Comparison of ENCODE assay signal across 9 mouse cellular contexts in genomic region chr12:16874086-16874485, GRCm38 (mm10). TPM values are rescaled to one million over a fixed set of nuclear protein-coding genes. Genes with fewer than 3 reads are reported as not detected.
A peak's percentile ranks its signal among the peaks of the same experiment; 100 is the strongest.
DNase-seq lines count a peak whose midpoint lies in the region; ATAC-seq and TF ChIP-seq lines count a peak whose summit lies in the region.
"Had no signal": no experiment of that assay in that cellular context is flagged by ENCODE, and none has a peak within 500 bp of the region (broad histone marks: within the 10 kb centered on the region; RNA-seq: fewer than 3 reads in every experiment).

No protein-coding gene starts in this region.

- no peak overlapping the region for H3K4me2 ChIP-seq in lung, postnatal 0 days (replicated peaks; ENCODE audit: low read depth, low read length)
- H3K4me2 ChIP-seq in midbrain, embryonic 14.5 days (ENCODE audit: low read length), result no peak overlapping the region

- no peaks in the 10 kb centered on the region for H3K36me3 ChIP-seq in lung, postnatal 0 days (ENCODE audit: insufficient read depth, low read length)
- H3K36me3 ChIP-seq in midbrain, embryonic 14.5 days (ENCODE audit: control insufficient read depth, insufficient read depth, low read length), result no peaks in the 10 kb centered on the region

- TF ChIP-seq EP300 in lung, postnatal 0 days (IDR thresholded peaks at IDR 0.05), result no peak

- H3K9me3 ChIP-seq in lung, postnatal 0 days (ENCODE audit: low read length), result no peaks in the 10 kb centered on the region
- no peaks in the 10 kb centered on the region for H3K9me3 ChIP-seq in midbrain, embryonic 14.5 days (ENCODE audit: control insufficient read depth, low read length)

- peak; percentile 91 for ATAC-seq in CD4-positive, CD25-positive, alpha-beta regulatory T cell, adult 4 months
- no peak for ATAC-seq in lung, postnatal 0 days
- ATAC-seq in midbrain, embryonic 14.5 days (ENCODE audit: low FRiP score, low TSS enrichment), result no peak

- H3K9ac ChIP-seq in lung, postnatal 0 days (replicated peaks; ENCODE audit: low read depth), result no peak overlapping the region
- no peak overlapping the region for H3K9ac ChIP-seq in midbrain, embryonic 14.5 days (replicated peaks; ENCODE audit: low read length)

- TF ChIP-seq CTCF in lung, postnatal 0 days (IDR thresholded peaks at IDR 0.05), result no peak

- H3K4me1 ChIP-seq in lung, postnatal 0 days (ENCODE audit: insufficient read depth, low read depth, low read length), result peaks cover 63% of the 10 kb centered on the region
- peaks cover 5% of the 10 kb centered on the region; the same call in 1 of the 2 replicates for H3K4me1 ChIP-seq in midbrain, embryonic 14.5 days (ENCODE audit: control insufficient read depth, insufficient read depth, low read length)

- WGBS in lung, postnatal 0 days, result 0% methylated on average over 2 of the region's 2 CpGs
- 58% methylated on average over 2 of the region's 2 CpGs for WGBS in midbrain, embryonic 14.5 days

- no peaks in the 10 kb centered on the region for H3K27me3 ChIP-seq in lung, postnatal 0 days (replicated peaks; ENCODE audit: insufficient read depth, low read length)
- H3K27me3 ChIP-seq in midbrain, embryonic 14.5 days (ENCODE audit: control insufficient read depth, insufficient read depth, low read length), result no peaks in the 10 kb centered on the region

- H3K4me3 ChIP-seq in lung, postnatal 0 days (ENCODE audit: low read depth, low read length), result no peak overlapping the region
- H3K4me3 ChIP-seq in midbrain, embryonic 14.5 days (replicated peaks; ENCODE audit: low read depth, low read length), result no peak overlapping the region
- H3K4me3 ChIP-seq: left cerebral cortex, adult 2 months had no signal

- DNase-seq in CD4-positive helper T cell, adult 2 months (ENCODE audit: low read depth, low spot score), result peak; percentile 70
- peak; percentile 81 to 82 for DNase-seq in gastrocnemius, adult 8-10 months (ENCODE audit: low spot score in 2 of 2)
- DNase-seq in lung, postnatal 0 days (ENCODE audit: low spot score), result peak; percentile 54
- no peak for DNase-seq in embryo, embryonic 11 days
- DNase-seq in right cerebral cortex, postnatal 4 days, result no peak
- no peak for DNase-seq in liver
- DNase-seq in midbrain, embryonic 14.5 days, result no peak

- peak overlapping the region; percentile 60 for H3K27ac ChIP-seq in lung, postnatal 0 days (ENCODE audit: low read length)
- H3K27ac ChIP-seq in midbrain, embryonic 14.5 days (replicated peaks; ENCODE audit: low read depth, low read length), result no peak overlapping the region

RNA-seq across cellular contexts. Expression of gene Rock2, which starts 20.6 kb away (rescaled TPM):
- polyA plus RNA-seq in CD4-positive, CD25-positive, alpha-beta regulatory T cell, adult 4 months (2017; shearing (Covaris generic)), result 10 to 100 TPM; 14.1 to 18.1 TPM
- total RNA-seq in gastrocnemius, adult 8-10 months (2022), result 100 to 1,000 TPM in 1 of 4 experiments, 10 to 100 TPM in 3; 76.4 to 106 (median 80.8) TPM
- polyA plus RNA-seq in lung, postnatal 0 days (2015; fragmentation: Nextera tagmentation; extraction: Ambion mirVana), result 18.2 and 22.9 TPM in 2 replicates
- 17.2 and 17.8 TPM in 2 replicates for polyA plus RNA-seq in midbrain, embryonic 14.5 days (2014; fragmentation: Nextera tagmentation; extraction: Ambion mirVana)

Comparison
In these comparisons a context has a peak if more than half of its experiments do, and no peak if none do; other contexts are left out.
1. DNase-seq: peak in CD4-positive helper T cell, adult 2 months (single experiment), gastrocnemius, adult 8-10 months (2 of 2) and lung, postnatal 0 days (single experiment); none in embryo, embryonic 11 days (single experiment), right cerebral cortex, postnatal 4 days (single experiment), liver (single experiment) and midbrain, embryonic 14.5 days (single experiment).